Mouse (Mus musculus): ENCODE measurements around the gene Atf5. TPM values are rescaled to one million over a fixed set of nuclear protein-coding genes. Genes with fewer than 3 reads are reported as not detected.
A peak's percentile ranks its signal among the peaks of the same experiment; 100 is the strongest.

Gene Atf5
- total RNA-seq, 2 experiments from 2014 or later: 55.2 to 69.3 TPM

- DNase-seq: no peak
- intact Hi-C loops (cut with DNase I): loop anchor here (10.0 kb wide), 1 partner anchor 179 kb away; no protein-coding TSS in a partner anchor
Measured at GRCm38 (mm10) chr7:44823409-44823808, 7.0 kb upstream of the Atf5 start.

GRCm38 (mm10) chr7:44821666-44822448 is 5.4 kb upstream of the Atf5 start:
- DNase-seq: no peak
- intact Hi-C loops (cut with DNase I): loop anchor here (10.0 kb wide), 1 partner anchor 177 kb away; no protein-coding TSS in a partner anchor

GRCm38 (mm10) chr7:44820525-44820924 is 4.1 kb upstream of the Atf5 start:
- DNase-seq: no peak
- intact Hi-C loops (cut with DNase I): loop anchor here (10.0 kb wide), 1 partner anchor 176 kb away; no protein-coding TSS in a partner anchor

GRCm38 (mm10) chr7:44819863-44820262 is 3.4 kb upstream of the Atf5 start:
- DNase-seq: peak in 1 of 2 experiments; percentile 13

GRCm38 (mm10) chr7:44819391-44819790 is 2.9 kb upstream of the Atf5 start:
- DNase-seq: no peak
- intact Hi-C loops (cut with DNase I): no loop called here

More at GRCm38 (mm10) chr7:44819863-44820262, 3.4 kb upstream of the Atf5 start:
- intact Hi-C loops (cut with DNase I): loop anchor here (10.0 kb wide), 1 partner anchor 175 kb away; no protein-coding TSS in a partner anchor

- intact Hi-C loops (cut with DNase I): no loop called here
- peak; percentile 67 to 75 for DNase-seq
Measured at GRCm38 (mm10) chr7:44818751-44819235, 2.3 kb upstream of the Atf5 start.

GRCm38 (mm10) chr7:44818164-44818563 is 1.7 kb upstream of the Atf5 start:
- intact Hi-C loops (cut with DNase I): no loop called here

GRCm38 (mm10) chr7:44817441-44817840 is 983 bp upstream of the Atf5 start:
- intact Hi-C loops (cut with DNase I): no loop called here
- DNase-seq: no peak

More at GRCm38 (mm10) chr7:44818164-44818563, 1.7 kb upstream of the Atf5 start:
- DNase-seq: no peak

GRCm38 (mm10) chr7:44815721-44816469 is 563 bp downstream of the Atf5 start, which contains the start of the genes Nup62 and Il4i1:
Gene Nup62, plus strand, starts transcription at chr7:44816088.
Gene Il4i1, plus strand, starts transcription at chr7:44816387.
- DNase-seq: peak; percentile 98
- intact Hi-C loops (cut with DNase I): no loop called here

GRCm38 (mm10) chr7:44814952-44815553 is 1.4 kb downstream of the Atf5 start:
- intact Hi-C loops (cut with DNase I): loop anchor here (5.0 kb wide), 1 partner anchor 58 kb away; no protein-coding TSS in a partner anchor
- no peak for DNase-seq

GRCm38 (mm10) chr7:44814423-44814822 is 2.0 kb downstream of the Atf5 start:
- DNase-seq: no peak
- intact Hi-C loops (cut with DNase I): loop anchor here (5.0 kb wide), 1 partner anchor 57 kb away; no protein-coding TSS in a partner anchor

- intact Hi-C loops (cut with DNase I): loop anchor here (5.0 kb wide), 1 partner anchor 57 kb away; no protein-coding TSS in a partner anchor
- no peak for DNase-seq
Measured at GRCm38 (mm10) chr7:44813985-44814384, 2.5 kb downstream of the Atf5 start.

GRCm38 (mm10) chr7:44812651-44813325 is 3.7 kb downstream of the Atf5 start:
- DNase-seq: no peak
- intact Hi-C loops (cut with DNase I): loop anchor here (5.0 kb wide), 1 partner anchor 55 kb away; no protein-coding TSS in a partner anchor

GRCm38 (mm10) chr7:44810819-44811557 is 5.5 kb downstream of the Atf5 start:
- intact Hi-C loops (cut with DNase I): loop anchor here (5.0 kb wide), 1 partner anchor 54 kb away; no protein-coding TSS in a partner anchor
- no peak for DNase-seq

- no peak for DNase-seq
- intact Hi-C loops (cut with DNase I): loop anchor here (5.0 kb wide), 1 partner anchor 53 kb away; no protein-coding TSS in a partner anchor
Measured at GRCm38 (mm10) chr7:44810365-44810764, 6.1 kb downstream of the Atf5 start.

GRCm38 (mm10) chr7:44809466-44809865 is 7.0 kb downstream of the Atf5 start:
- intact Hi-C loops (cut with DNase I): no loop called here

GRCm38 (mm10) chr7:44808927-44809326 is 7.5 kb downstream of the Atf5 start:
- intact Hi-C loops (cut with DNase I): no loop called here
- no peak for DNase-seq

More at GRCm38 (mm10) chr7:44809466-44809865, 7.0 kb downstream of the Atf5 start:
- DNase-seq: no peak

GRCm38 (mm10) chr7:44792781-44793180 is 23.7 kb downstream of the Atf5 start:
- no peak for DNase-seq
- intact Hi-C loops (cut with DNase I): no loop called here

GRCm38 (mm10) chr7:44790066-44790465 is 26.4 kb downstream of the Atf5 start:
- intact Hi-C loops (cut with DNase I): no loop called here
- DNase-seq: no peak

All from gastrocnemius, postnatal 36 days (tissue).